Mouse (Mus musculus): Measurements from ENCODE around the gene Six5.

- no peak for TF ChIP-seq MAFK (IDR thresholded peaks at IDR 0.05; ENCODE audit: insufficient read depth, low read depth, low read length)
- TF ChIP-seq CHD2 (IDR thresholded peaks at IDR 0.05; ENCODE audit: low read depth, low read length): no peak
- TF ChIP-seq ZNF384 (IDR thresholded peaks at IDR 0.05; ENCODE audit: low read depth, low read length): no peak
These were observed 49.8 kb upstream of the Six5 start for GRCm38 (mm10) chr7:19044616-19045015.

Data from ES-E14 (cell line).